Mouse (Mus musculus): ENCODE results near the gene Ndufa8.

- peak; percentile 69; the same call in 1 of the 2 replicates for TF ChIP-seq CTCF (IDR thresholded peaks at IDR 0.05; ENCODE audit: control insufficient read depth, insufficient read depth, insufficient replicate concordance, low read depth, low read length)
- TF ChIP-seq POLR2A (IDR thresholded peaks at IDR 0.05; ENCODE audit: control insufficient read depth, low read depth, low read length): no peak
Observed at GRCm38 (mm10) chr2:36021385-36022159, 27.6 kb downstream of the Ndufa8 start.
